11 mouse cellular contexts compared by ENCODE assay signal in the genomic region with DNA sequence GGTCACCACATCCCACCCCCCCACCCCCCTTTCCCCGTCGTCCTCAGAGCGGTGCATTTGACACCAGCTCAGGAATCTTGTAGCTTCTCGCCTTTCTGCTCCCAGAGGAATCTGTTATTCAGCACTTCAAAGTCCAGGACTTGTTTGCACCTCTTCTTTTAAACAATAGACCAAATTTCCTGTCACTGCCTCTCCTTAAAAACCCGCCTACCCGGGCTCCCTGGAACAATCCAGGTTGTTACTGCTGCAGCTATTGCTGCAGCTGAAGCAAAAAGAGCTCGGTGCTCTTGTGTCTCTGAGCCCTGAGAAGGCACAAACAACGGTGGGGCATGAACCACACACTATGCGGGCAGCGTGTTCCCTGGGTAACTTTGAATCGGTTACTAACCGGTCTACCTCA. TPM values are rescaled to one million over a fixed set of nuclear protein-coding genes. Genes with fewer than 3 reads are reported as not detected.
DNase-seq lines count a peak whose midpoint lies in the region; ATAC-seq and TF ChIP-seq lines count a peak whose summit lies in the region.
"Had no signal": no experiment of that assay in that cellular context is flagged by ENCODE, and none has a peak within 500 bp of the region (broad histone marks: within the 10 kb centered on the region; RNA-seq: fewer than 3 reads in every experiment).

No protein-coding gene starts in this region.

- H3K4me2 ChIP-seq in heart, embryonic 15.5 days = peak overlapping the region; percentile 52
- H3K4me2 ChIP-seq in midbrain, embryonic 12.5 days (replicated peaks) = peak overlapping the region; percentile 26; the same call in 1 of the 2 replicates
- no peak overlapping the region for H3K4me2 ChIP-seq in midbrain, embryonic 15.5 days
- H3K4me2 ChIP-seq in intestine, postnatal 0 days (replicated peaks; ENCODE audit: low read depth) = peak overlapping the region; percentile 17; the same call in 1 of the 2 replicates

- no peak for DNase-seq in heart, postnatal 25 days (ENCODE audit: low spot score)
- no peak for DNase-seq in left cerebral cortex, adult 11 months (ENCODE audit: low spot score)
- no peak for DNase-seq in left cerebral cortex, adult 8-10 months (ENCODE audit: low spot score in 2 of 2)
- no peak for DNase-seq in urinary bladder, postnatal 10 days (ENCODE audit: low spot score)
- DNase-seq: layer of hippocampus, postnatal 36 days; right cerebral cortex, postnatal 4 days had no signal

- H3K9ac ChIP-seq in heart, embryonic 15.5 days = no peak overlapping the region
- H3K9ac ChIP-seq in midbrain, embryonic 12.5 days (replicated peaks) = no peak overlapping the region
- no peak overlapping the region for H3K9ac ChIP-seq in midbrain, embryonic 15.5 days
- no peak overlapping the region for H3K9ac ChIP-seq in intestine, postnatal 0 days (ENCODE audit: low read depth, low read length)
- H3K9ac ChIP-seq: hindbrain, embryonic 15.5 days had no signal

- no peak overlapping the region for H3K27ac ChIP-seq in heart, embryonic 15.5 days
- H3K27ac ChIP-seq in midbrain, embryonic 12.5 days (replicated peaks) = no peak overlapping the region
- H3K27ac ChIP-seq in midbrain, embryonic 15.5 days = no peak overlapping the region
- H3K27ac ChIP-seq in intestine, postnatal 0 days (ENCODE audit: low read depth, low read length) = no peak overlapping the region
- H3K27ac ChIP-seq: hindbrain, embryonic 15.5 days had no signal

- no peak for TF ChIP-seq CTCF in intestine, postnatal 0 days (IDR thresholded peaks at IDR 0.05; ENCODE audit: low read depth)

- peaks cover 13% of the 10 kb centered on the region for H3K4me1 ChIP-seq in heart, embryonic 15.5 days (replicated peaks)
- peaks cover 12% of the 10 kb centered on the region; the same call in 1 of the 2 replicates for H3K4me1 ChIP-seq in midbrain, embryonic 12.5 days
- no peaks in the 10 kb centered on the region for H3K4me1 ChIP-seq in midbrain, embryonic 15.5 days
- peaks cover 2% of the 10 kb centered on the region; the same call in 1 of the 2 replicates for H3K4me1 ChIP-seq in intestine, postnatal 0 days (replicated peaks; ENCODE audit: control insufficient read depth, insufficient read depth, low read length)

- no peaks in the 10 kb centered on the region for H3K9me3 ChIP-seq in heart, embryonic 15.5 days (replicated peaks)
- H3K9me3 ChIP-seq in midbrain, embryonic 12.5 days = no peaks in the 10 kb centered on the region
- no peaks in the 10 kb centered on the region for H3K9me3 ChIP-seq in midbrain, embryonic 15.5 days
- H3K9me3 ChIP-seq in intestine, postnatal 0 days (ENCODE audit: control insufficient read depth) = no peaks in the 10 kb centered on the region
- H3K9me3 ChIP-seq: hindbrain, embryonic 15.5 days had no signal

- intact Hi-C loops in heart, postnatal 25 days (cut with DNase I) = loop anchor here (5.0 kb wide), 1 partner anchor 35 kb away; no protein-coding TSS in a partner anchor

- no peaks in the 10 kb centered on the region for H3K36me3 ChIP-seq in heart, embryonic 15.5 days
- no peaks in the 10 kb centered on the region for H3K36me3 ChIP-seq in midbrain, embryonic 12.5 days
- H3K36me3 ChIP-seq in midbrain, embryonic 15.5 days (replicated peaks) = no peaks in the 10 kb centered on the region
- H3K36me3 ChIP-seq in intestine, postnatal 0 days (ENCODE audit: control insufficient read depth, insufficient read depth) = no peaks in the 10 kb centered on the region
- H3K36me3 ChIP-seq: hindbrain, embryonic 15.5 days had no signal

- no peak for ATAC-seq in heart, embryonic 15.5 days (replicated peaks; ENCODE audit: insufficient number of reproducible peaks, insufficient read depth, low FRiP score, low read depth)
- no peak for ATAC-seq in midbrain, embryonic 12.5 days (ENCODE audit: low FRiP score, low read depth)
- ATAC-seq in midbrain, embryonic 15.5 days (replicated peaks) = no peak
- ATAC-seq in intestine, postnatal 0 days = no peak

- H3K27me3 ChIP-seq in heart, embryonic 15.5 days = peaks cover 30% of the 10 kb centered on the region
- peaks cover 42% of the 10 kb centered on the region for H3K27me3 ChIP-seq in midbrain, embryonic 12.5 days
- H3K27me3 ChIP-seq in midbrain, embryonic 15.5 days (replicated peaks) = peaks cover 8% of the 10 kb centered on the region
- H3K27me3 ChIP-seq in intestine, postnatal 0 days (replicated peaks; ENCODE audit: control insufficient read depth, insufficient read depth, low read length) = peaks cover 4% of the 10 kb centered on the region; the same call in 1 of the 2 replicates

- 7% methylated on average over 12 of the region's 12 CpGs for WGBS in heart, embryonic 15.5 days
- WGBS in midbrain, embryonic 12.5 days = 9% methylated on average over 12 of the region's 12 CpGs
- 10% methylated on average over 12 of the region's 12 CpGs for WGBS in midbrain, embryonic 15.5 days
- WGBS in intestine, postnatal 0 days = 8% methylated on average over 12 of the region's 12 CpGs

- peak overlapping the region; percentile 25; the same call in 1 of the 2 replicates for H3K4me3 ChIP-seq in heart, embryonic 15.5 days
- H3K4me3 ChIP-seq in midbrain, embryonic 12.5 days = no peak overlapping the region
- no peak overlapping the region for H3K4me3 ChIP-seq in midbrain, embryonic 15.5 days
- no peak overlapping the region for H3K4me3 ChIP-seq in intestine, postnatal 0 days (ENCODE audit: low read depth, low read length)

RNA-seq across cellular contexts. Expression of a gene that starts 14.9 kb away (rescaled TPM):
- 71.2 and 82.1 TPM in 2 replicates for polyA plus RNA-seq in heart, embryonic 15.5 days (2015; fragmentation: Nextera tagmentation; extraction: Ambion mirVana)
- 100 to 1,000 TPM in 1 of 2 experiments, 10 to 100 TPM in 1; 99.9 to 105 TPM for total RNA-seq in heart, postnatal 25 days (2021)
- polyA plus RNA-seq in midbrain, embryonic 12.5 days (2016; fragmentation: Nextera tagmentation; extraction: Ambion mirVana) = 150 and 159 TPM in 2 replicates
- 114 and 121 TPM in 2 replicates for polyA plus RNA-seq in midbrain, embryonic 15.5 days (2015; fragmentation: Nextera tagmentation; extraction: Ambion mirVana)
- 29.4 and 31.2 TPM in 2 replicates for polyA plus RNA-seq in intestine, postnatal 0 days (2015; fragmentation: Nextera tagmentation; extraction: Ambion mirVana)
- total RNA-seq in left cerebral cortex, adult 8-10 months (2022) = 100 to 1,000 TPM; 101 to 114 (median 107) TPM
